Mouse (Mus musculus): ENCODE data around the gene Fam81b. TPM values are rescaled to one million over a fixed set of nuclear protein-coding genes. Genes with fewer than 3 reads are reported as not detected.

Gene Fam81b
- polyA plus RNA-seq, 1 experiment from 2014 or later: not detected

DNA sequence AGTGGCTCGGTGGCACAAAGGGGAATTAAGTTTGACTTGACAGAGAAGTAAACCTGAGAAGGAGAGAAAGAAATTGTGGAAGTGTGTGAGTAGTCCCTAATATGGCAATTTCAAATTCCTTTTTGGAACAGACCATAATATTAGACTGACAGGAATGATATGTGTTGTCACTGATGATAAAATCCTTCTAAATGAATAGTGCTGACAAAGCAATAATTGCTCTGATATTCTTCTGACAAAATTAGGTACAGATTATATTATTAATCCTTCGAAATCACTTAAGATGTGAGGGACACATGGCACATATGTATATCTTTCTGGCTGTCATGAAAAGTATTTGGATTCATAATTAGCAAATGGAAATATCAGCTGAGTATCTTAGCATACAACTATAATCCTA, 89.9 kb downstream of the Fam81b start:
- Histone ChIP-seq H3K27ac (ENCODE audit: low read depth, low read length) (no peak overlapping the region), H3K9me3 (ENCODE audit: control insufficient read depth, low read length) (no peaks in the 10 kb centered on the region), H3K4me1 (replicated peaks; ENCODE audit: control insufficient read depth, insufficient read depth, low read length) (no peaks in the 10 kb centered on the region), H3K27me3 (replicated peaks; ENCODE audit: control insufficient read depth, insufficient read depth, low read length) (no peaks in the 10 kb centered on the region), H3K36me3 (ENCODE audit: control insufficient read depth, insufficient read depth, low read length) (no peaks in the 10 kb centered on the region), H3K4me3 (ENCODE audit: low read depth, low read length) (no peak overlapping the region), H3K9ac (ENCODE audit: low read depth, low read length) (no peak overlapping the region), H3K4me2 (no peak overlapping the region)
- ATAC-seq (replicated peaks; ENCODE audit: low FRiP score) (no peak), DNase-seq (ENCODE audit: low spot score) (no peak)
- WGBS: 81% methylated on average over 2 of the region's 2 CpGs

- Histone ChIP-seq H3K4me1 (replicated peaks; ENCODE audit: control insufficient read depth, insufficient read depth, low read length) (no peaks in the 10 kb centered on the region), H3K27me3 (replicated peaks; ENCODE audit: control insufficient read depth, insufficient read depth, low read length) (no peaks in the 10 kb centered on the region), H3K9ac (ENCODE audit: low read depth, low read length) (no peak overlapping the region), H3K4me2 (no peak overlapping the region), H3K36me3 (ENCODE audit: control insufficient read depth, insufficient read depth, low read length) (no peaks in the 10 kb centered on the region), H3K4me3 (ENCODE audit: low read depth, low read length) (no peak overlapping the region), H3K27ac (ENCODE audit: low read depth, low read length) (no peak overlapping the region), H3K9me3 (ENCODE audit: control insufficient read depth, low read length) (no peaks in the 10 kb centered on the region)
- whole genome bisulfite sequencing: 90% methylated on average over 4 of the region's 4 CpGs
- DNase-seq (ENCODE audit: low spot score) (no peak), ATAC-seq (replicated peaks; ENCODE audit: low FRiP score) (no peak)
Observed at GRCm38 (mm10) chr13:76199943-76200342, 104.9 kb downstream of the Fam81b start.

GRCm38 (mm10) chr13:76197297-76197848, 107.5 kb downstream of the Fam81b start:
- ATAC-seq (replicated peaks; ENCODE audit: low FRiP score) (no peak), DNase-seq (ENCODE audit: low spot score) (no peak)
- H3K9ac ChIP-seq (ENCODE audit: low read depth, low read length): no peak overlapping the region
- H3K4me3 ChIP-seq (ENCODE audit: low read depth, low read length): no peak overlapping the region
- no peaks in the 10 kb centered on the region for H3K36me3 ChIP-seq (ENCODE audit: control insufficient read depth, insufficient read depth, low read length)
- no peaks in the 10 kb centered on the region for H3K4me1 ChIP-seq (replicated peaks; ENCODE audit: control insufficient read depth, insufficient read depth, low read length)
- 71% methylated on average over 3 of the region's 3 CpGs for WGBS
- no peak overlapping the region for H3K4me2 ChIP-seq
- H3K27me3 ChIP-seq (replicated peaks; ENCODE audit: control insufficient read depth, insufficient read depth, low read length): no peaks in the 10 kb centered on the region
- no peaks in the 10 kb centered on the region for H3K9me3 ChIP-seq (ENCODE audit: control insufficient read depth, low read length)
- H3K27ac ChIP-seq (ENCODE audit: low read depth, low read length): no peak overlapping the region

DNA sequence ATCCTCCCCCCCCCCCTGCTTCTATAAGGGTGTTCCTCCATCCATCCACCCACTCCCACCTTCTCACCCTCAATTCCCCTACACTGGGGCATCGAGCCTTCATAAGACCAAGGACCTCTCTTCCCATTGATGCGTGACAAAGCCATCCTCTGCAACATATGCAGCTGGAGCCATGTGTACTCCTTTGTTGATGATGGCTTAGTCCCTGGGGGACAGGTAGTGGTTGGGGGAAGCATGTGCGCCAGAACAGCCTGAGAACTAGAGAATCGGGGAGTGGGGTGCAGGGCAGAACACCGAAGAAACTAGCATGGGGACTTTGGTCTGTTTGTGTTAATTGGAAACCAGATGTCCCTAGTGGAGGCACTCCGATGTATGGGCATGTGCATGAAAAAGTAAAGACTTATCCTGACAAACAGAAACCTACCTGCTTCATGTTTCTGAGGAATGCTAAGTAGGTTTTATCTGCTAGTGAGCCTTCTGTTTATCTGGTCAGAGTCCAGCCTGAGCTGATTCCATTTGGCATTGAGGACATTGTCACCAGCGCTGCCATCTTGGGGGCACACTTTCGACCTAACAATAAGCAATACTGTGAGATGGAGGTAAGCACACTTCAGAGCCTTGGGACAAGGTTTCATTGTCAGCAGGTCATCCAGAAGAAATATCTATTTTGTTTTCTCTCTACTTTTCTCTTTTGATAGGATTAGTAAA, 109.3 kb downstream of the Fam81b start:
- no peaks in the 10 kb centered on the region for H3K9me3 ChIP-seq (ENCODE audit: control insufficient read depth, low read length)
- ATAC-seq (replicated peaks; ENCODE audit: low FRiP score) (no peak), DNase-seq (ENCODE audit: low spot score) (no peak)
- H3K27me3 ChIP-seq (replicated peaks; ENCODE audit: control insufficient read depth, insufficient read depth, low read length): no peaks in the 10 kb centered on the region
- no peaks in the 10 kb centered on the region for H3K4me1 ChIP-seq (replicated peaks; ENCODE audit: control insufficient read depth, insufficient read depth, low read length)
- WGBS: 90% methylated on average over 8 of the region's 8 CpGs
- H3K4me3 ChIP-seq (ENCODE audit: low read depth, low read length): no peak overlapping the region
- no peak overlapping the region for H3K27ac ChIP-seq (ENCODE audit: low read depth, low read length)
- H3K9ac ChIP-seq (ENCODE audit: low read depth, low read length): no peak overlapping the region
- H3K36me3 ChIP-seq (ENCODE audit: control insufficient read depth, insufficient read depth, low read length): peaks cover 2% of the 10 kb centered on the region; the same call in 1 of the 2 replicates
- no peak overlapping the region for H3K4me2 ChIP-seq

GRCm38 (mm10) chr13:76194937-76195336, 109.9 kb downstream of the Fam81b start:
- no peak overlapping the region for H3K27ac ChIP-seq (ENCODE audit: low read depth, low read length)
- no peaks in the 10 kb centered on the region for H3K9me3 ChIP-seq (ENCODE audit: control insufficient read depth, low read length)
- ATAC-seq (replicated peaks; ENCODE audit: low FRiP score) (no peak), DNase-seq (ENCODE audit: low spot score) (no peak)
- H3K9ac ChIP-seq (ENCODE audit: low read depth, low read length): no peak overlapping the region
- no peak overlapping the region for H3K4me3 ChIP-seq (ENCODE audit: low read depth, low read length)
- H3K4me1 ChIP-seq (replicated peaks; ENCODE audit: control insufficient read depth, insufficient read depth, low read length): no peaks in the 10 kb centered on the region
- H3K4me2 ChIP-seq: no peak overlapping the region
- H3K27me3 ChIP-seq (replicated peaks; ENCODE audit: control insufficient read depth, insufficient read depth, low read length): no peaks in the 10 kb centered on the region
- H3K36me3 ChIP-seq (ENCODE audit: control insufficient read depth, insufficient read depth, low read length): peaks cover 3% of the 10 kb centered on the region; the same call in 1 of the 2 replicates

- Histone ChIP-seq H3K9ac (ENCODE audit: low read depth, low read length) (no peak overlapping the region), H3K36me3 (ENCODE audit: control insufficient read depth, insufficient read depth, low read length) (peaks cover 8% of the 10 kb centered on the region), H3K27me3 (replicated peaks; ENCODE audit: control insufficient read depth, insufficient read depth, low read length) (no peaks in the 10 kb centered on the region), H3K27ac (ENCODE audit: low read depth, low read length) (no peak overlapping the region), H3K4me3 (ENCODE audit: low read depth, low read length) (no peak overlapping the region), H3K4me2 (no peak overlapping the region), H3K4me1 (replicated peaks; ENCODE audit: control insufficient read depth, insufficient read depth, low read length) (no peaks in the 10 kb centered on the region), H3K9me3 (ENCODE audit: control insufficient read depth, low read length) (no peaks in the 10 kb centered on the region)
- ATAC-seq (replicated peaks; ENCODE audit: low FRiP score) (no peak), DNase-seq (ENCODE audit: low spot score) (no peak)
- WGBS: 87% methylated on average over 3 of the region's 3 CpGs
Observed at GRCm38 (mm10) chr13:76190273-76190672, 114.6 kb downstream of the Fam81b start.

DNA sequence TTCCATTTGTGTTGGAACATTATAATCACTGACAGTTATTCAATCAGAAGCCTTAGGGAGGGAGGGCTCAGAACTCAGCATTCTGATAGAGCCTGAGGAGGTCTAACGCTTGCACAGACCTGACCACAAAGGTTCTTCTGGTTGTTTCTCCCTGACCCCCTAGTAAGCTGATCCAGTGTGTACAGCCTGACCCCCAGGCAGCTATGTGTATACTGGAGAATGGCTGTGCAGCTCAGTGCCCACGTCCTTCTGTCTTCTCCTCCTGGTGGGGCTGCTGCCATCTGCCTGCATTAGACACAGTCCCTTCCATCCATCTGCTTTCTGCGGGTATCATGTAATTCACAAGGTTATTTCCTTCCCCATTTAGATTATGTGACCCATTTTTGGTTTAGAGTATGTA, 115.7 kb downstream of the Fam81b start:
- no peak overlapping the region for H3K4me3 ChIP-seq (ENCODE audit: low read depth, low read length)
- H3K27me3 ChIP-seq (replicated peaks; ENCODE audit: control insufficient read depth, insufficient read depth, low read length): no peaks in the 10 kb centered on the region
- 87% methylated on average over 3 of the region's 3 CpGs for WGBS
- H3K9me3 ChIP-seq (ENCODE audit: control insufficient read depth, low read length): no peaks in the 10 kb centered on the region
- no peak for ATAC-seq (replicated peaks; ENCODE audit: low FRiP score)
- DNase-seq (ENCODE audit: low spot score): no peak
- H3K27ac ChIP-seq (ENCODE audit: low read depth, low read length): no peak overlapping the region
- H3K4me1 ChIP-seq (replicated peaks; ENCODE audit: control insufficient read depth, insufficient read depth, low read length): no peaks in the 10 kb centered on the region
- no peak overlapping the region for H3K4me2 ChIP-seq
- H3K36me3 ChIP-seq (ENCODE audit: control insufficient read depth, insufficient read depth, low read length): peaks cover 8% of the 10 kb centered on the region
- H3K9ac ChIP-seq (ENCODE audit: low read depth, low read length): no peak overlapping the region

DNA sequence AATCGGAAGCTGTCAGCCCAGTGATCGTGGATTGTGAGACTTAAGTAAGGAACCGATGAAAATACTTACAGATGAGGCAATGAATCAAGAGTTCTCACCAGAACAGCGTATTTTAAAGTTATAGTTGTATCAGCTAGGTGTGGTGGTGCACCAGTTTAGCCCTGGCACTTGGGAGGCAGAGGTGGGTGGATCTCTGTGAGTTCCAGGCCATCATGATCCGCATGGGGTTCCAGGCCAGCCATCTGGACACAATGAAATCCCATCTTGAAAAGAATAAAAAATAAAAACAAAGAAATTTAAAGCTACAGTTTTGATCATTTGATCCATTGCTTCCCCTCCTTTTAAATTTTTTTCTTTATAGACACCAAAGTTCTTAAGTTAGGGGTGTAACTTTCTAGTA, 117.2 kb downstream of the Fam81b start:
- ATAC-seq (replicated peaks; ENCODE audit: low FRiP score) (no peak), DNase-seq (ENCODE audit: low spot score) (no peak)
- no peaks in the 10 kb centered on the region for H3K9me3 ChIP-seq (ENCODE audit: control insufficient read depth, low read length)
- peaks cover 8% of the 10 kb centered on the region for H3K36me3 ChIP-seq (ENCODE audit: control insufficient read depth, insufficient read depth, low read length)
- H3K4me2 ChIP-seq: no peak overlapping the region
- H3K4me3 ChIP-seq (ENCODE audit: low read depth, low read length): no peak overlapping the region
- H3K27me3 ChIP-seq (replicated peaks; ENCODE audit: control insufficient read depth, insufficient read depth, low read length): no peaks in the 10 kb centered on the region
- H3K27ac ChIP-seq (ENCODE audit: low read depth, low read length): no peak overlapping the region
- no peak overlapping the region for H3K9ac ChIP-seq (ENCODE audit: low read depth, low read length)
- H3K4me1 ChIP-seq (replicated peaks; ENCODE audit: control insufficient read depth, insufficient read depth, low read length): no peaks in the 10 kb centered on the region
- WGBS: 91% methylated on average over 5 of the region's 5 CpGs

DNA sequence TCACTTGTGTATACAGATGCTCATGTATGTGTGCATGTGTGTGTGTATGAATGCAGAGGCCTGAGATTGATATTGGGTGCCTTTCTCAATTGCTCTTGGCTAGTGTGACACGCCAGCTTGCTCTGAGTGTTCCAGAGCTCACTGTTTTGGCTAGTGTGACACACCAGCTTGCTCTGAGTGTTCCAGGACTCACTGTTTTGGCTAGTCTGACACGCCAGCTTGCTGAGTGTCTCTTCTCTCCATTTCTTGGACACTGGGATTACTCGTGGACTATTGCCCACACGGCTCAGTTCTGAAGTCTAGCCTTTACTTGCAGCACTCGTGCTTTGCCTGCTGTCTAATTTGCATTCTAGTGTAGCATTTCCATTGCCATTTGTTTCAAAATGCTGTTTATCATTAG, 126.2 kb downstream of the Fam81b start:
- Histone ChIP-seq H3K4me2 (no peak overlapping the region), H3K4me3 (ENCODE audit: low read depth, low read length) (no peak overlapping the region), H3K27ac (ENCODE audit: low read depth, low read length) (no peak overlapping the region), H3K9ac (ENCODE audit: low read depth, low read length) (no peak overlapping the region), H3K36me3 (ENCODE audit: control insufficient read depth, insufficient read depth, low read length) (peaks cover 18% of the 10 kb centered on the region), H3K27me3 (replicated peaks; ENCODE audit: control insufficient read depth, insufficient read depth, low read length) (no peaks in the 10 kb centered on the region), H3K4me1 (replicated peaks; ENCODE audit: control insufficient read depth, insufficient read depth, low read length) (no peaks in the 10 kb centered on the region), H3K9me3 (ENCODE audit: control insufficient read depth, low read length) (no peaks in the 10 kb centered on the region)
- ATAC-seq (replicated peaks; ENCODE audit: low FRiP score): no peak
- WGBS: 91% methylated on average over 5 of the region's 5 CpGs
- no peak for DNase-seq (ENCODE audit: low spot score)
